Mouse (Mus musculus): Measurements from ENCODE around the gene Ubash3a.

The Ubash3a gene

GRCm38 (mm10) chr17:31207771-31208334 lies at the start of gene Ubash3a:
TSS of gene Ubash3a (plus strand) at chr17:31207873.
- no peak for DNase-seq (ENCODE audit: inconsistent ontology term)

GRCm38 (mm10) chr17:31157921-31158320 lies 49.8 kb upstream of the Ubash3a start:
- DNase-seq (ENCODE audit: inconsistent ontology term), result no peak

- no peak for DNase-seq (ENCODE audit: inconsistent ontology term)
These were observed 47.4 kb upstream of the Ubash3a start for GRCm38 (mm10) chr17:31160291-31160690.

GRCm38 (mm10) chr17:31162607-31163006 lies 45.1 kb upstream of the Ubash3a start:
- DNase-seq (ENCODE audit: inconsistent ontology term), result peak; percentile 23

- DNase-seq (ENCODE audit: inconsistent ontology term), result no peak
These were observed 43.9 kb upstream of the Ubash3a start for GRCm38 (mm10) chr17:31163821-31164220.

- DNase-seq (ENCODE audit: inconsistent ontology term), result no peak
These were observed 42.5 kb upstream of the Ubash3a start, which contains the start of gene Tff1 for GRCm38 (mm10) chr17:31165127-31165526. TSS of gene Tff1 (minus strand) at chr17:31165277.

- DNase-seq (ENCODE audit: inconsistent ontology term), result no peak
These were observed 37.9 kb upstream of the Ubash3a start for GRCm38 (mm10) chr17:31169796-31170195.

- no peak for DNase-seq (ENCODE audit: inconsistent ontology term)
These were observed 31.4 kb upstream of the Ubash3a start for GRCm38 (mm10) chr17:31176321-31176720.

GRCm38 (mm10) chr17:31181490-31181889 lies 26.2 kb upstream of the Ubash3a start:
- DNase-seq (ENCODE audit: inconsistent ontology term), result no peak

GRCm38 (mm10) chr17:31183180-31183974 lies 24.3 kb upstream of the Ubash3a start:
- DNase-seq (ENCODE audit: inconsistent ontology term), result no peak

GRCm38 (mm10) chr17:31184269-31184990 lies 23.2 kb upstream of the Ubash3a start:
- no peak for DNase-seq (ENCODE audit: inconsistent ontology term)

GRCm38 (mm10) chr17:31187370-31187769 lies 20.3 kb upstream of the Ubash3a start:
- DNase-seq (ENCODE audit: inconsistent ontology term), result peak; percentile 37

GRCm38 (mm10) chr17:31191825-31192224 lies 15.8 kb upstream of the Ubash3a start:
- no peak for DNase-seq (ENCODE audit: inconsistent ontology term)

- no peak for DNase-seq (ENCODE audit: inconsistent ontology term)
These were observed 15.0 kb upstream of the Ubash3a start for GRCm38 (mm10) chr17:31192663-31193062.

GRCm38 (mm10) chr17:31193360-31193759 lies 14.3 kb upstream of the Ubash3a start:
- no peak for DNase-seq (ENCODE audit: inconsistent ontology term)

- DNase-seq (ENCODE audit: inconsistent ontology term), result no peak
These were observed 12.5 kb upstream of the Ubash3a start for GRCm38 (mm10) chr17:31195207-31195606.

- no peak for DNase-seq (ENCODE audit: inconsistent ontology term)
These were observed 11.4 kb upstream of the Ubash3a start for GRCm38 (mm10) chr17:31196283-31196682.

GRCm38 (mm10) chr17:31198877-31199276 lies 8.8 kb upstream of the Ubash3a start, which contains the start of gene Tmprss3:
TSS of gene Tmprss3 (minus strand) at chr17:31198977.
- no peak for DNase-seq (ENCODE audit: inconsistent ontology term)

GRCm38 (mm10) chr17:31208654-31209053 lies 981 bp downstream of the Ubash3a start:
- DNase-seq (ENCODE audit: inconsistent ontology term), result no peak

- DNase-seq (ENCODE audit: inconsistent ontology term), result no peak
These were observed 1.8 kb downstream of the Ubash3a start for GRCm38 (mm10) chr17:31209376-31209930.

GRCm38 (mm10) chr17:31210299-31210698 lies 2.6 kb downstream of the Ubash3a start:
- no peak for DNase-seq (ENCODE audit: inconsistent ontology term)

GRCm38 (mm10) chr17:31211881-31212280 lies 4.2 kb downstream of the Ubash3a start:
- DNase-seq (ENCODE audit: inconsistent ontology term), result no peak

Data from Muller cell, postnatal 12 days (primary cell).